Mouse (Mus musculus): ENCODE results near the gene Zfp800. TPM values are rescaled to one million over a fixed set of nuclear protein-coding genes. Genes with fewer than 3 reads are reported as not detected.
A peak's percentile ranks its signal among the peaks of the same experiment; 100 is the strongest.

Gene Zfp800
- polyA plus RNA-seq (2016; fragmentation: Nextera tagmentation; extraction: Ambion mirVana), result 18.0 and 18.9 TPM in 2 replicates

DNA sequence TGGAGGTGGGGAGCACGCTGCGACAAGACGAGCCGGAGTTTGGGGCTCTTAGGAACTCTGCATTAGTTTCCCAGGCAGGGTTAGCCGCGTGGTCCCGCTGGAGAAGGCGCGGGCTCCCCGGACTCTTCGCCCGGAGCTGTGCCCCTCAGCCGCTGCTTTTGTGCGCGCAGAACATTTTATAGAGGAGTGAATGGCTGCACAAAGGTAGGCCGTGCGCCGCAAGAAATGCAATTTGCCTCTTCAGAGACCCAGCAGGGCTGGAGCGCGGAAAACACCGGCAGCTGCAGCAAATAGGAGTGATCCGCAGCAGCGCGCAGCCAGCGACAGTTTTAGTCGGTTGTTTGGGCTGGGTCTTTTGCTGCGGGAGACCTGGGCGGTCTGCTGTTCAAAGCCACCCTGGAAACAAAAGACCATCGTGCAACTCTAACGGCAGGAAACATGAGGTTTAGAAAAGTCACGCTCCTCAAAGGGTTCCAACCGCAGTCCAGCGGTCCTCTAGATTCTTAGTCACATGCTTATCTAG, at the start of gene Zfp800:
Gene Zfp800 (minus strand): TSS at position 325 of the 523 bp plus-strand sequence.
- Histone ChIP-seq H3K27me3 (peaks cover 28% of the 10 kb centered on the region), H3K9me3 (no peaks in the 10 kb centered on the region), H3K4me2 (replicated peaks) (peak within 1 kb of the TSS; percentile 78), H3K9ac (peak within 1 kb of the TSS; percentile 42), H3K4me1 (no peaks in the 10 kb centered on the region), H3K27ac (no peak within 1 kb of the TSS), H3K4me3 (peak within 1 kb of the TSS; percentile 37), H3K36me3 (no peaks in the 10 kb centered on the region)
- under 1% methylated on average over 33 of the region's 33 CpGs for WGBS
- ATAC-seq (ENCODE audit: insufficient number of reproducible peaks, insufficient read depth, low FRiP score, low TSS enrichment), result peak; percentile 77; the same call in 1 of the 2 replicates

DNA sequence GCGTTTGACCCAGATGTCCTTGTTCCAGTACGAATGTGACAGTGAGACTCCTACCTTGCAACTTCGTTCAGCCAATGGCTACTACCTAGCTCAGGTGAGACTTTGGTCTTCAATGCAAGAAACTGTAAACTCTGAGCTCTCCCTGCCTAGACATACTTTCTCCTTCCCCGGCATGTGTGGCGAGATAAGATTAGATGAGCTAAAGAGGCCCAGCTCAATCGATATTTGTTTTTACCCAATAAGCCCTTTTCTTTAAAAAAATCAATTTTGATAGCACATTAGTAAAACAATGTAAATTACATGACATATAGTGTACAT, 33.7 kb upstream of the Zfp800 start:
- 72% methylated on average over 6 of the region's 6 CpGs for WGBS
- H3K9me3 ChIP-seq, result no peaks in the 10 kb centered on the region
- H3K9ac ChIP-seq, result no peak overlapping the region
- no peak overlapping the region for H3K4me2 ChIP-seq (replicated peaks)
- no peak for ATAC-seq (ENCODE audit: insufficient number of reproducible peaks, insufficient read depth, low FRiP score, low TSS enrichment)
- H3K4me1 ChIP-seq, result no peaks in the 10 kb centered on the region
- H3K36me3 ChIP-seq, result peaks cover 6% of the 10 kb centered on the region; the same call in 1 of the 2 replicates
- no peaks in the 10 kb centered on the region for H3K27me3 ChIP-seq
- H3K27ac ChIP-seq, result no peak overlapping the region
- no peak overlapping the region for H3K4me3 ChIP-seq

DNA sequence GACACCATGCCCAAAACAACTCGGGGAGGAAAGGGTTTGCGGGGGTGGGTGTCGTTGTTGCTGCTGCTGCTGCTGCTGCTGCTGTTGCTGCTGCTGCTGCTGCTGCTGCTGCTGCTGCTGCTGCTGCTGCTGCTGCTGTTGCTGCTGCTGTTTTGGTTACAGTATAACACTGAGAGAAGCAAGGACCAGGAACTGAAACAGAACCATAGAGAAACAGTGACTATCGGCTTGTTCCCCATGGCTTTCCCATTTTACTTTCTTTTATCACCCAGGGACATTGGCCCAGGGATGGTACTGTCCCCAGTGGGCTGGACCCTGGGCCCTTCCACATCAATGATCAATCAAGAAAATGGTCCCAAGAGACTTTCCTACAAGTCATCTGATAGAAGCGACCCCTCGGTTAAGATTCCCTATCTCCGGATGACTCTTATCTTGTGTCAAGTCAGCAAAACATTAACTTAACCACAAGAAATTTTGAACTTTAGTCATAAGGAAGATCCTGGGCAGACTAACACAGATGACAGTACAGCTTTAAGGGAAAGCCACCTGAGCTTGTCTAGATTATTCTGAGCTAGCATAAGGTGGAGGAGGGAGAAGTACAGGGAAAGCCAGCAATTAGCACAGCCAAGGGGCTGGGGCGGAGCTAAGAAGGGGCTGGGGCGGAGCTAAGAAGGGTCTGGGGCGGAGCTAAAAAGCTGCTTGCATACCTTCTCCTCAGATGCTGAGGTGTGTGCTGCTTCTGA, 33.2 kb upstream of the Zfp800 start:
- H3K4me2 ChIP-seq (replicated peaks), result no peak overlapping the region
- H3K9me3 ChIP-seq, result no peaks in the 10 kb centered on the region
- 78% methylated on average over 10 of the region's 10 CpGs for WGBS
- H3K9ac ChIP-seq, result no peak overlapping the region
- no peak overlapping the region for H3K27ac ChIP-seq
- no peaks in the 10 kb centered on the region for H3K27me3 ChIP-seq
- H3K4me1 ChIP-seq, result no peaks in the 10 kb centered on the region
- no peak for ATAC-seq (ENCODE audit: insufficient number of reproducible peaks, insufficient read depth, low FRiP score, low TSS enrichment)
- no peak overlapping the region for H3K4me3 ChIP-seq
- H3K36me3 ChIP-seq, result peaks cover 10% of the 10 kb centered on the region

DNA sequence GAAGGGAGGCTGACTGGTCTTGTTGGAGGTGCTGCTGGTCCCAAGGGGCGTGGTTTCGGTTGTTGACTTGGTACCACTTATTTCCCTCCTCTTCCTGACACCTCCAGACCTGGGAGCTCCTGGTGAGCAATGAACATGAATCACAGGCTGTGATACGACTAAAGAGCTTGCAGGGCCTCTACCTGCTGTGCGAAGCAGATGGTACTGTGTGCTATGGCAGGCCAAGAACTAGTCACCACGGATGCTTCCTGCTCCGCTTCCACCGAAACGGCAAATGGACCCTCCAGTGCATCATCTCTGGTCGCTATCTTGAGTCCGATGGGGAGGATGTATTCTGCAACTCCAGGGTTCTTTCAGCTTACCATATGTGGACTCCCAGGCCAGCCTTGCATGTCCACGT, 32.1 kb upstream of the Zfp800 start:
- Histone ChIP-seq H3K36me3 (peaks cover 15% of the 10 kb centered on the region), H3K4me3 (no peak overlapping the region), H3K27me3 (no peaks in the 10 kb centered on the region), H3K4me1 (peaks cover 2% of the 10 kb centered on the region; the same call in 1 of the 2 replicates), H3K9me3 (no peaks in the 10 kb centered on the region), H3K9ac (no peak overlapping the region), H3K4me2 (replicated peaks) (no peak overlapping the region), H3K27ac (no peak overlapping the region)
- 88% methylated on average over 11 of the region's 11 CpGs for WGBS
- ATAC-seq (ENCODE audit: insufficient number of reproducible peaks, insufficient read depth, low FRiP score, low TSS enrichment), result no peak

DNA sequence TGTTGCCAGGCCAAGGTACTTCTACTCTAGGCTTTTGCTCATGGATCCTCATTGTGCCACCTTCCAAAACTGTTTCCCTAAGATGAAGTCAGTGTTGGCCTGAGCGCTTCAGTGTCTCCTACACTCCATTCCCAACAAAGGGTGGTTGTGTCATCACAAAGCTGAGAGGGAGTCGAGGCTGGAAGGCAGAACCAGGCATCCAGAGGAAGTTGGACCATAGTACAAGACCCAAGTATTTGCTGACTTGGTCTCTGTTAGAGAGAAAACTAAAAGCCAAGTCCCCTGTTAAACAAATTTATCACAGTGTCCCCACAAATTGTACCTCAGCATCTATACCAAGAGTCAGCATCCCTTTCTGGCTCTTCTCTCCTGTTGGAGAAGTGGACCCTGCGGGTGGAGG, 30.5 kb upstream of the Zfp800 start, which contains the start of gene Gcc1:
Gene Gcc1 (minus strand): TSS at position 101 of the 400 bp plus-strand sequence.
- H3K4me2 ChIP-seq (replicated peaks), result no peak within 1 kb of the TSS
- no peak within 1 kb of the TSS for H3K27ac ChIP-seq
- no peak within 1 kb of the TSS for H3K9ac ChIP-seq
- H3K4me1 ChIP-seq, result peaks cover 9% of the 10 kb centered on the region; the same call in 1 of the 2 replicates
- H3K4me3 ChIP-seq, result no peak within 1 kb of the TSS
- H3K27me3 ChIP-seq, result no peaks in the 10 kb centered on the region
- peaks cover 15% of the 10 kb centered on the region for H3K36me3 ChIP-seq
- no peaks in the 10 kb centered on the region for H3K9me3 ChIP-seq
- no peak for ATAC-seq (ENCODE audit: insufficient number of reproducible peaks, insufficient read depth, low FRiP score, low TSS enrichment)
- 82% methylated on average over 3 of the region's 3 CpGs for WGBS

DNA sequence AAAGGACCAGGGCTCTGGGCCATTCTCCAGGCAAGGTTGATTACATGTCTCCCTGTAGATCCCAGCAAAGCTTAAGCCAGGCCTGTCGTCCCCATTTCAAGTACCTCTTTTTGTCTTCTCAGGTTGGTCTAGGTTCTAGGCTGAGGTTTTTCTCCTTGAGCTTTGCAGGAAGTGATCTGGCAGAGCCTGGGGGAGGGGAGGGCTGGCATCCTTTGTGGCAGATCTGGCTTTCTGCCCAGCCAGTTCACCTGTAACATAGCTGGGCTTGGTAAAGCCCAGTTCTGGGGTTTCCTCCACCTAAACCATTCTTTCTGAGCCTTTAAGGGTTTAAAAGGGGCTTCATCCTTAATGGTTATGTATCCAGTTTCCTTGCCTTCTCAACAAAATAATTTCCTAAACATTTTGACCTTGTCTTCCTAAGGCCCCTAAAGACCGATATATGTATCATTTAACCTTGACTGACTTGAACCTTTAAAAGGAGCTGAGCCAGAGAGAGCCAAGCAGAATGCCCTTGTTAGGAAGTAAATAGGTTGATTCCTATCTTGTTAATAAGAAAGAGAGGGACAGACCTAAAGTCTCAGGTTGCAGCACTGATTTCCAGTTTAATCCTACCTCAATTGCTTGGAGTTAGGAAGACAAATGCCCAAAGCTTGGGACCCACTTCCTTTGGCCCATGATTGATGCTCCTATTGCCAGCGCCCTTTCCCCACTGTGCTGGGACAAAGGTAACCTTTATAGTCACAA, 29.5 kb upstream of the Zfp800 start, which contains the start of gene Fscn3:
Gene Fscn3 (plus strand): TSS at position 694 of the 744 bp plus-strand sequence.
- Histone ChIP-seq H3K4me1 (peaks cover 10% of the 10 kb centered on the region; the same call in 1 of the 2 replicates), H3K27me3 (no peaks in the 10 kb centered on the region), H3K36me3 (peaks cover 15% of the 10 kb centered on the region), H3K4me2 (replicated peaks) (no peak within 1 kb of the TSS), H3K27ac (no peak within 1 kb of the TSS), H3K9me3 (no peaks in the 10 kb centered on the region), H3K9ac (no peak within 1 kb of the TSS), H3K4me3 (no peak within 1 kb of the TSS)
- 77% methylated on average over 3 of the region's 3 CpGs for WGBS
- no peak for ATAC-seq (ENCODE audit: insufficient number of reproducible peaks, insufficient read depth, low FRiP score, low TSS enrichment)

DNA sequence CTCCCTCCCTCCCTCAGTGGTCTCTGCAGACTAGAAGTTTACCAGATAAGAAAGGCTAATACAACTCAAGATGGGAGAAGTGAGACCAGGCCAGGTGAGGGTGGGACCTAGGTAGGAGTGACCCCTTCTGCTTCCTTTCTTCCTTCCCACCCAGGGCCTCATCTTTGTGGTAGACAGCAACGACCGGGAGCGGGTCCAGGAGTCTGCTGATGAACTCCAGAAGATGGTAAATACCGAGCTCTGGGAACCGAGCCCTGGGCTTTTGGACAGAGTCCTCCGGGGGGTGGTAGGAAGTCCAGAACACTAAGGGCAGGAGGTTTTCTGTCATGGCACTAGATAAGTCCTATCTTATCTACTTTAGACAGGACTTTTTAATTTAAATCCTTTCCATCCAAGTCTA, 27.2 kb upstream of the Zfp800 start:
- Histone ChIP-seq H3K9ac (no peak overlapping the region), H3K4me1 (peaks cover 23% of the 10 kb centered on the region), H3K4me3 (0 out of 2 replicates have a peak overlapping the region, but pooled peaks have one; percentile 90), H3K4me2 (replicated peaks) (peak overlapping the region; percentile 64), H3K9me3 (no peaks in the 10 kb centered on the region), H3K36me3 (peaks cover 15% of the 10 kb centered on the region), H3K27me3 (no peaks in the 10 kb centered on the region), H3K27ac (no peak overlapping the region)
- no peak for ATAC-seq (ENCODE audit: insufficient number of reproducible peaks, insufficient read depth, low FRiP score, low TSS enrichment)
- 98% methylated on average over 6 of the region's 6 CpGs for WGBS

DNA sequence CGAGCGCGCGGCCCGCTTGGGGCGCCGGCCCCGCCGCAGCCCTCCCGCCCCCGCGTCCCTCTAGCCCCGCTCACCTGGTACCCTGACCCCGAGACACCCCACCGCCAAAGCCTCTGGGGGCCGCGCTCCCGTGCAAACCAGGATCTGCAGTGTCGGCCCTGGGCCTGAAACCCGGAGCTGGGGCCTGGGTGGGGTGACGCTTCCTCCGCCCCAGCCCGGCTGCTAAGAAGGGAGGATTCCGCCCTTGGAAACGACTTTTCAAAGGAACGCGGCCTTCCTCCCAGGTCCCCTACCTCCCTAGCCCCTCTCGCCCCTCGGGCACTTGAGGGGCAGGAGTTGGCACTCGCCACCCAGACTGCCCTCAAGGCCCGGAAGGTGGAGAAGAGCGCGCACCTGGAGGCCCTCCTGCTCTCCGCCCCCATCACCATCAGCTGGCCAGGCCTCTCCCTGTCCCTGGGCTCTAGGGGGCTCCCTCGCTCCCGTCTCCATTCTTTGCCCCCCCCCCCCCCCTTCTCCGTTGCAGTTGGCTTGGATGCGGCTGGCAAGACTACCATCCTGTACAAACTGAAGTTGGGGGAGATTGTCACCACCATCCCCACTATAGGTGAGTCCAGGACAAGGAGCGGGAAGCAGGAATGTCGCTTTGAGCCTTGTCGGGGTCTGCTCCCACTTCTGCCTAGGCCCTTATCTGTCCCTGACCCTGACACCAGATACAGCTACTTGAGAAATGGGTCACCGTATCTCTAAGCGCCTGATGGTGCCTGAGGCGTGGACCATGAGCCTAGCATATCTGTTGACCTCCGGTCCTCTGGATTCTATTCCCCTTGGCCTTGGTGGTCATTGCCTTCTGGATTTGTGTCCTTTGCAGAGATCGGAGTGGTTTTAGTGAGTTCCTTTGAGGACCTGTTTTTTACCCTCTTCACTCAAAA, 26.2 kb upstream of the Zfp800 start:
- Histone ChIP-seq H3K9ac (peak overlapping the region; percentile 97), H3K27ac (peak overlapping the region; percentile 79), H3K27me3 (no peaks in the 10 kb centered on the region), H3K4me3 (peak overlapping the region; percentile 90), H3K9me3 (no peaks in the 10 kb centered on the region), H3K36me3 (peaks cover 19% of the 10 kb centered on the region), H3K4me1 (peaks cover 30% of the 10 kb centered on the region), H3K4me2 (replicated peaks) (peak overlapping the region; percentile 64)
- peak; percentile 35; the same call in 1 of the 2 replicates for ATAC-seq (ENCODE audit: insufficient number of reproducible peaks, insufficient read depth, low FRiP score, low TSS enrichment)
- 11% methylated on average over 34 of the region's 46 CpGs for WGBS

DNA sequence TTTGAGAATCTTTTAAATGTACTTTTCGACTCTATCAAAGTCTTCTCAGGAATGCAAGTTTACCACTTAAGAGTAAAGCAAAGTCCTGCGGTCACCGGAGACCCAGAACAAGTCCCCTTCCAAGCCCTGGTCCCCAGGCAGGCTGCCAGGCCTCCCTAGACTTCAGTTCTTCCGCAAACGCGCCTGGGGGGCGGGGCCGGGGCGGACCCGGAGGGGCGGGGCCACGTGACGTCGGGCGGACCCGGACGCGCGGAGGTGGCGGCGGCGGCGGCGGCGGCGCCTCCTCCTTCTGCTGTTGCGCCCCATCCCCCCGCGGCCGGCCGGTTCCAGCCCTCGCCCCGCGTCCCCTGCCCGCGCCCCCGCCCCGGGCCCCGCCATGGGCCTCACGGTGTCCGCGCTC, 25.5 kb upstream of the Zfp800 start, which contains the start of gene Arf5:
Gene Arf5 (plus strand): TSS at position 248 of the 400 bp plus-strand sequence.
- Histone ChIP-seq H3K27me3 (no peaks in the 10 kb centered on the region), H3K27ac (peak within 1 kb of the TSS; percentile 79), H3K9me3 (no peaks in the 10 kb centered on the region), H3K4me1 (peaks cover 30% of the 10 kb centered on the region), H3K9ac (peak within 1 kb of the TSS; percentile 97), H3K36me3 (peaks cover 26% of the 10 kb centered on the region), H3K4me3 (peak within 1 kb of the TSS; percentile 90), H3K4me2 (replicated peaks) (peak within 1 kb of the TSS; percentile 64)
- WGBS, result under 1% methylated on average over 30 of the region's 42 CpGs
- ATAC-seq (ENCODE audit: insufficient number of reproducible peaks, insufficient read depth, low FRiP score, low TSS enrichment), result peak; percentile 50; the same call in 1 of the 2 replicates

DNA sequence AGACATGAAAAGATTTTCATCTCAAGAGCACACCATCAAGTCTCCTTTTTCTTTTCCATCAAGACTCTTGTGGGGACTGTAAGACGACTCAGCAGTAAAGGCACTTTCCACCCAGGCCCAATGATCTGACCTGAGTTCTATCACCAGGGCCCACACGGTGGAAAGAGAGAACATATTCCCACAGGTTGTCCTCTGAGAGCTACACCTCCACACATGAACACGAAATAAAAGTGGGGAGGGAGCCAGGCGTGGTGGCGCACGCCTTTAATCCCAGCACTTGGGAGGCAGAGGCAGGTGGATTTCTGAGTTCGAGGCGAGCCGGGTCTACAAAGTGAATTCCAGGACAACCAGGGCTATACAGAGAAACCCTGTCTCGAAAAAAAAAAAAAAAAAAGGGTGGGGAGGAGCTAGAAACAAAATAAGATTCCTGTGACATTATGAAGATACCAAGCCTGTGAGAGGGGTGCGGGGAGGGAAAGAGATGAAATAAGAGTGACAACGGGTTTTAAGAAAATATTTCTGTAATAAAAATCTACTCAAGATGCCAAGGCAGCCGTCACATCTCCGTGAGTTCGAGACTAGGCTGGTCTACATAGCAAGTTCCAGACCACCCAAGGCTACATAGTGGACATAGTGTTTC, 25.0 kb upstream of the Zfp800 start:
- H3K27ac ChIP-seq, result no peak overlapping the region
- H3K27me3 ChIP-seq, result no peaks in the 10 kb centered on the region
- peak overlapping the region; percentile 97; the same call in 1 of the 2 replicates for H3K9ac ChIP-seq
- ATAC-seq (ENCODE audit: insufficient number of reproducible peaks, insufficient read depth, low FRiP score, low TSS enrichment), result no peak
- 73% methylated on average over 15 of the region's 15 CpGs for WGBS
- peak overlapping the region; percentile 90 for H3K4me3 ChIP-seq
- peaks cover 30% of the 10 kb centered on the region for H3K4me1 ChIP-seq
- H3K9me3 ChIP-seq, result no peaks in the 10 kb centered on the region
- peaks cover 31% of the 10 kb centered on the region for H3K36me3 ChIP-seq
- peak overlapping the region; percentile 64 for H3K4me2 ChIP-seq (replicated peaks)
